Comparison of ENCODE assay signal across 21 mouse cellular contexts in genomic region chr8:48901668-48902406, GRCm38 (mm10). TPM values are rescaled to one million over a fixed set of nuclear protein-coding genes. Genes with fewer than 3 reads are reported as not detected.
A peak's percentile ranks its signal among the peaks of the same experiment; 100 is the strongest.
DNase-seq lines count a peak whose midpoint lies in the region; ATAC-seq lines count a peak whose summit lies in the region.
"Had no signal": no experiment of that assay in that cellular context is flagged by ENCODE, and none has a peak within 500 bp of the region (broad histone marks: within the 10 kb centered on the region; RNA-seq: fewer than 3 reads in every experiment).

No protein-coding gene starts in this region.

- H3K36me3 ChIP-seq in intestine, embryonic 14.5 days (ENCODE audit: control insufficient read depth, insufficient read depth, low read length) = no peaks in the 10 kb centered on the region
- no peaks in the 10 kb centered on the region for H3K36me3 ChIP-seq in intestine, embryonic 15.5 days
- H3K36me3 ChIP-seq in stomach, embryonic 14.5 days (ENCODE audit: control insufficient read depth, insufficient read depth, low read length) = no peaks in the 10 kb centered on the region
- H3K36me3 ChIP-seq: embryonic facial prominence, embryonic 15.5 days; forebrain, embryonic 10.5 days; heart, embryonic 13.5 days; hindbrain, embryonic 12.5 days had no signal

- WGBS in intestine, embryonic 14.5 days = 80% methylated on average over 6 of the region's 6 CpGs
- 73% methylated on average over 6 of the region's 6 CpGs for WGBS in intestine, embryonic 15.5 days
- 79% methylated on average over 6 of the region's 6 CpGs for WGBS in stomach, embryonic 14.5 days

- H3K9me3 ChIP-seq in intestine, embryonic 14.5 days (ENCODE audit: control insufficient read depth, low read length) = no peaks in the 10 kb centered on the region
- no peaks in the 10 kb centered on the region for H3K9me3 ChIP-seq in intestine, embryonic 15.5 days
- H3K9me3 ChIP-seq in stomach, embryonic 14.5 days (ENCODE audit: control insufficient read depth, low read depth, low read length) = no peaks in the 10 kb centered on the region
- H3K9me3 ChIP-seq: embryonic facial prominence, embryonic 15.5 days; forebrain, embryonic 10.5 days; heart, embryonic 13.5 days; hindbrain, embryonic 12.5 days had no signal

- intact Hi-C loops in heart, postnatal 25 days (cut with DNase I) = no loop called here

- H3K9ac ChIP-seq in intestine, embryonic 14.5 days (ENCODE audit: low read length) = no peak overlapping the region
- H3K9ac ChIP-seq in intestine, embryonic 15.5 days = no peak overlapping the region
- no peak overlapping the region for H3K9ac ChIP-seq in stomach, embryonic 14.5 days (replicated peaks; ENCODE audit: low read depth, low read length)
- H3K9ac ChIP-seq: embryonic facial prominence, embryonic 15.5 days; heart, embryonic 13.5 days; hindbrain, embryonic 12.5 days had no signal

- H3K27ac ChIP-seq in intestine, embryonic 14.5 days (ENCODE audit: low read depth) = peak overlapping the region; percentile 22; the same call in 1 of the 2 replicates
- peak overlapping the region; percentile 41 for H3K27ac ChIP-seq in intestine, embryonic 15.5 days
- H3K27ac ChIP-seq in stomach, embryonic 14.5 days (ENCODE audit: low read length) = no peak overlapping the region
- H3K27ac ChIP-seq: embryonic facial prominence, embryonic 15.5 days; forebrain, embryonic 10.5 days; heart, embryonic 13.5 days; hindbrain, embryonic 12.5 days had no signal

- ATAC-seq in intestine, embryonic 14.5 days (replicated peaks; ENCODE audit: low FRiP score, low TSS enrichment, low read depth) = peak; percentile 91
- peak; percentile 95 for ATAC-seq in intestine, embryonic 15.5 days
- ATAC-seq in stomach, embryonic 14.5 days (ENCODE audit: insufficient number of reproducible peaks, insufficient read depth, low FRiP score, low read depth) = peak; percentile 85
- ATAC-seq: forebrain, embryonic 14.5 days had no signal

- H3K4me2 ChIP-seq in intestine, embryonic 14.5 days (ENCODE audit: low read length) = no peak overlapping the region
- H3K4me2 ChIP-seq in intestine, embryonic 15.5 days (replicated peaks) = no peak overlapping the region
- H3K4me2 ChIP-seq in stomach, embryonic 14.5 days (replicated peaks; ENCODE audit: low read depth, low read length) = no peak overlapping the region
- H3K4me2 ChIP-seq: embryonic facial prominence, embryonic 15.5 days; heart, embryonic 13.5 days; hindbrain, embryonic 12.5 days had no signal

- peak; percentile 51 for DNase-seq in intestine, embryonic 14.5 days (ENCODE audit: low spot score)
- DNase-seq in yolk sac, embryonic 10.5 days (ENCODE audit: low spot score) = peak; percentile 10
- no peak for DNase-seq in spleen, postnatal 10 days (ENCODE audit: low spot score in 2 of 2)
- no peak for DNase-seq in heart, postnatal 25 days (ENCODE audit: low spot score)
- DNase-seq: adrenal gland, adult 8-10 months; adrenal gland, postnatal 36 days; cerebellum, adult 2 months; cerebellum, postnatal 14 days; embryo, embryonic 11 days; gastrocnemius, postnatal 36 days; heart, adult 11 months; heart, postnatal 4 days had no signal

- H3K4me1 ChIP-seq in intestine, embryonic 14.5 days (replicated peaks; ENCODE audit: control insufficient read depth, insufficient read depth, low read length) = 0 out of 2 replicates have a peak, but pooled peaks cover 5% of the 10 kb centered on the region
- H3K4me1 ChIP-seq in intestine, embryonic 15.5 days (replicated peaks) = peaks cover 4% of the 10 kb centered on the region; the same call in 1 of the 2 replicates
- no peaks in the 10 kb centered on the region for H3K4me1 ChIP-seq in stomach, embryonic 14.5 days (ENCODE audit: control insufficient read depth, insufficient read depth, low read length)
- H3K4me1 ChIP-seq: embryonic facial prominence, embryonic 15.5 days; heart, embryonic 13.5 days; hindbrain, embryonic 12.5 days had no signal

- H3K27me3 ChIP-seq in intestine, embryonic 14.5 days (replicated peaks; ENCODE audit: control insufficient read depth, insufficient read depth, low read length) = no peaks in the 10 kb centered on the region
- no peaks in the 10 kb centered on the region for H3K27me3 ChIP-seq in intestine, embryonic 15.5 days (replicated peaks)
- H3K27me3 ChIP-seq in stomach, embryonic 14.5 days (ENCODE audit: control insufficient read depth, insufficient read depth, low read length) = no peaks in the 10 kb centered on the region
- H3K27me3 ChIP-seq: embryonic facial prominence, embryonic 15.5 days; heart, embryonic 13.5 days; hindbrain, embryonic 12.5 days had no signal

- no peak overlapping the region for H3K4me3 ChIP-seq in intestine, embryonic 14.5 days (ENCODE audit: low read depth, low read length)
- no peak overlapping the region for H3K4me3 ChIP-seq in intestine, embryonic 15.5 days (replicated peaks)
- no peak overlapping the region for H3K4me3 ChIP-seq in stomach, embryonic 14.5 days (ENCODE audit: low read depth, low read length)
- H3K4me3 ChIP-seq: embryonic facial prominence, embryonic 15.5 days; erythroblast, embryonic 14.5 days; forebrain, embryonic 10.5 days; heart, embryonic 13.5 days; hindbrain, embryonic 12.5 days had no signal

RNA-seq across cellular contexts. Expression of gene Tenm3, which starts 58.1 kb away (rescaled TPM):
- polyA plus RNA-seq in intestine, embryonic 14.5 days (2014; fragmentation: Nextera tagmentation; extraction: Ambion mirVana) = 31.2 and 32.1 TPM in 2 replicates
- polyA plus RNA-seq in intestine, embryonic 15.5 days (2015; fragmentation: Nextera tagmentation; extraction: Ambion mirVana) = 15.5 and 16.4 TPM in 2 replicates
- 27.4 and 29.8 TPM in 2 replicates for polyA plus RNA-seq in stomach, embryonic 14.5 days (2014; fragmentation: Nextera tagmentation; extraction: Ambion mirVana)
- total RNA-seq in heart, postnatal 25 days (2021) = 1 to 10 TPM; 3.4 to 4.1 TPM
- total RNA-seq: common myeloid progenitor, adult 5-6 weeks had no signal

Comparison
In these comparisons a context has a peak if more than half of its experiments do, and no peak if none do; other contexts are left out.
1. DNase-seq: peak in intestine, embryonic 14.5 days (single experiment) and yolk sac, embryonic 10.5 days (single experiment); none in spleen, postnatal 10 days (0 of 2) and heart, postnatal 25 days (single experiment).
2. Peak in every context shown above with its lines, with median percentiles within 50 percentile points of each other: ATAC-seq.